Mouse (Mus musculus): ENCODE results near the gene Gpr107. TPM values are rescaled to one million over a fixed set of nuclear protein-coding genes. Genes with fewer than 3 reads are reported as not detected.

Gpr107 gene
- polyA plus RNA-seq, 1 experiment from 2014 or later = 42.2 TPM

DNA sequence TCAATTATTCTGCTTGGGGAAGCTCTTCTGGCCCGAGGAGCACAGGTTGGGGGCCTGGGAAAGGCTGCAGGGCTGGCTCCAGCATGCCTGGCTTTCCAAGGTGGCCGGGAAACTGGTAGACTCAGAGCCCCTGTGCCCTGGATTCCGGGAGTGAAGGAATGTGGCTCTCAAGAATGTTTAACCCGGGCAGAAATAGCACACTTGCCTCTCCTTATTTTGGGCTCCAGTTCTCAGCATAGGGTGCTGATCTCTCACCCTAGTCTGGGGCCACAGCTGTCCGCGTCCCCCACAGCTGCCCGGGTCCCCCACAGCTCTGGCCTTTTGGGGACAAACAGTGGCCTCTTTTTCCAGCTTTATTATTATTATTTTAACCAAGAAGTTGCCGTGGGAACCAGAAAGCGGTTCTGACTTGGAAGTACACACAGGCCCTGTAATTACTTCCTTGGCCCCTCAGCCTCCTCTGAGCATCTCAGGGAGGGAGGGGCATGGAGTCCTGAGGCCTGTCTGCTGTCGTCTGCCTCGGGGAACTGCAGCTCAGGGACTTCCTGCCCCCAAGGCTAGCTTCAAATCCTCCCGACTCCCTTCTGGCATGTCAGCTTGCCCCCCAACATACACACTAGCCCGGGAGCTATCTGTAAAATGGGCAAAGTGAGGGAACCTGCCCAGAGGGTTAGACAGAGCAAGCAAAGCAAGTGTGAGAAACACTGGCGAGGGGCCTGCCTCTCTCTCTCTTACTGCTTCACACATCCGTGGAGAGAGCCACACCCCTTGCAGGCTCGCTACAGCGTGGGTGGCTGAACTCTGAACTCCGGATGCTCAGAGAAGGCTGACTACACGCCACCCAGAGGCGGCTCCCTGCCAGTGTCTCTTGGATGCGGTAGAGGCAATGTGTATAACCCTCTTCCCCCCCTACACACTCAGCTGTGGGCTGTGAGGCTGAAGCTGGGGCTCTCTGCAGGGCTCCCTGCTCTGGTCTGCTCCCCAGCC, 104.1 kb downstream of the Gpr107 start:
- Histone ChIP-seq H3K4me3 (replicated peaks; ENCODE audit: low read length) (no peak overlapping the region), H3K9me3 (ENCODE audit: control insufficient read depth, low read length) (no peaks in the 10 kb centered on the region), H3K27ac (ENCODE audit: low read length) (peak overlapping the region; percentile 8; the same call in 1 of the 2 replicates), H3K27me3 (replicated peaks; ENCODE audit: control insufficient read depth, insufficient read depth, low read length) (no peaks in the 10 kb centered on the region), H3K4me2 (ENCODE audit: low read length) (no peak overlapping the region), H3K36me3 (ENCODE audit: control insufficient read depth, insufficient read depth) (no peaks in the 10 kb centered on the region), H3K9ac (replicated peaks; ENCODE audit: low read depth, low read length) (no peak overlapping the region), H3K4me1 (replicated peaks; ENCODE audit: control insufficient read depth, insufficient read depth, low read length) (peaks cover 40% of the 10 kb centered on the region)
- 16% methylated on average over 21 of the region's 21 CpGs for WGBS
- peak; percentile 28; the same call in 1 of the 2 replicates for ATAC-seq

DNA sequence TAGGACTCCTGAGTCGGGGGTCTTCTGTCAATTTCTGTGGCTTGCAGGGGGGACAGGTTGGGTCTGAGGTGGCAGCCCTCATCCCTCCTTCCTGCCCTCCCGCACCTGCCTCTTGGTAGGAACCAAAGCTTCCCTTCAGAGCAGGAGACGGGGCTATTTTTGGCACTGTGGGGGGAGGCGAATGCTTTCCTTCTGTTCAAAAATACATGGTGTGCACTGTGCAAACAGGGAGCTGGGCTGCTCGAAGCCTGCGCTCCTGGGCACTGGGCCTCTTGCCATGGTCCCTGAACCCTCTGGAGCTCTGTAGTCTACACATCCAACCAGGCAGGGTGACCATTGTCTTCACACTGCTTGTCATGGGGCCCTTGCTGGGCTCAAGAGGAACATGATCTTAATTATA, 105.0 kb downstream of the Gpr107 start:
- WGBS = 38% methylated on average over 6 of the region's 6 CpGs
- Histone ChIP-seq H3K36me3 (ENCODE audit: control insufficient read depth, insufficient read depth) (no peaks in the 10 kb centered on the region), H3K9me3 (ENCODE audit: control insufficient read depth, low read length) (no peaks in the 10 kb centered on the region), H3K4me2 (ENCODE audit: low read length) (no peak overlapping the region), H3K4me1 (replicated peaks; ENCODE audit: control insufficient read depth, insufficient read depth, low read length) (peaks cover 40% of the 10 kb centered on the region), H3K4me3 (replicated peaks; ENCODE audit: low read length) (no peak overlapping the region), H3K27ac (ENCODE audit: low read length) (no peak overlapping the region), H3K27me3 (replicated peaks; ENCODE audit: control insufficient read depth, insufficient read depth, low read length) (no peaks in the 10 kb centered on the region), H3K9ac (replicated peaks; ENCODE audit: low read depth, low read length) (no peak overlapping the region)
- ATAC-seq = no peak

DNA sequence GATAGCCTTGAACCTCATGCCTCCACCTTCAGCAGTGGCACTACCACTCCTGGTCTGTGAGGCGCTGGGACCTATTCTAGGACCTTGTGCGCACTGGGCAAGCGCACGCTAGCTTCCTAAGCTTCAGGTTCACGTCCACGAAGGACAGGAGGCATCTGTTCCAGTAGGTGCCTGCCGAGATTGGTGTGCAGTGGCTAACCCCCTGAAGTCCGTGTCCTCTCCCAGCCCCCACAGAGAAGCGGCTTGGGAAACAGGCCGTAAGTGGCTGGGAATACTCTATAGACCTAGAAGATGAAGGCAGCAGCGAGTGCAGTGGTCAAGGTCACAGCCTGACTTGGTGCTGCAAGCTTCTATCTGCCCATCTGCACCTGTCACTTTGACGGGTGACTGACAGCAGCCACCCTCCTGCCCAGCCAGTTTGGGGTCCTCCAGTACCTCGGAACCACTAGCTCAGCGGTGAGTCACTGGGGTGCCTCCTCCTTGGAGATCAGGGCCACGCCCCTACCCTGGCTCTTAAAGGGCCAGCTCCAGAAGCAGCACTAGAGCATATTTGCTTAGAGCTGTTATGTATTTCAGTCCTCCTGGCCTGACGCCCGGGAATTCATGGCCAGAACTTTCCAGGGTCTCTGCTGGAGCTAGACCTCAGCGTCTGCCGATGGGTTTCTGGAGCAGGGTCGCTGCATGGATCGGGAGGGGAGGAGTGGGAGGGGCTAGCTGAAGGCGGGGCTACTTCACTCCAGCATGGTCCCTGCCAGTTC, 106.7 kb downstream of the Gpr107 start:
- Histone ChIP-seq H3K27me3 (replicated peaks; ENCODE audit: control insufficient read depth, insufficient read depth, low read length) (no peaks in the 10 kb centered on the region), H3K27ac (ENCODE audit: low read length) (no peak overlapping the region), H3K4me3 (replicated peaks; ENCODE audit: low read length) (peak overlapping the region; percentile 42), H3K36me3 (ENCODE audit: control insufficient read depth, insufficient read depth) (no peaks in the 10 kb centered on the region), H3K9ac (replicated peaks; ENCODE audit: low read depth, low read length) (peak overlapping the region; percentile 33; the same call in 1 of the 2 replicates), H3K4me2 (ENCODE audit: low read length) (peak overlapping the region; percentile 61), H3K9me3 (ENCODE audit: control insufficient read depth, low read length) (no peaks in the 10 kb centered on the region), H3K4me1 (replicated peaks; ENCODE audit: control insufficient read depth, insufficient read depth, low read length) (peaks cover 57% of the 10 kb centered on the region)
- ATAC-seq = peak; percentile 49
- 10% methylated on average over 22 of the region's 22 CpGs for WGBS

DNA sequence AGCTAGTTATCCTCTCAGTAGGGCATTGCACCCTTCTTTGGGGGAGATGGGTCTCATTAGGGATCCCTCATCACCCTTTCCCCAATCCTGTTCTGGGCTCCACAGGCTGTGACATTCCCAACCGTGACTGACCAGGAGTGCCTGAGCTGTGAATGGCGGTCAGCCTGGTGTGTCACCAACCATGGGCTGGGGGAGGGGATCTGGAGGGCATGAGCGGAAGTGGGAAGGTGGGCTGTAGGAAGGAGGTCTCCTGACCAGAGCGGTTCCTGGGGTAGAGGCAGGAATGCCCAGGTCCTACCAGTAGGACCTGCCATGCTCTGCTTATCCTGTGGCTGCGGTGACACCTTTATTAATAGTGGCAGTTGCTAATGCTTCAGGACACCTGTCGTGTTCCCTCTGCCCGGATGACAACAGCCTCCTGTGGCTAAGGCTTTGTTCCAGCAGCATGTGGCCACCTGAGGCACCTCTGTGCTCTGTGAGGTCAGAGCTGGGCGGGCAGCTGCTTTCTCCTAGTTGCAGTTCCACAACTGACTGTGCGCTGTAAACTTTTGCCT, 107.3 kb downstream of the Gpr107 start:
- Histone ChIP-seq H3K9ac (replicated peaks; ENCODE audit: low read depth, low read length) (no peak overlapping the region), H3K9me3 (ENCODE audit: control insufficient read depth, low read length) (no peaks in the 10 kb centered on the region), H3K4me2 (ENCODE audit: low read length) (peak overlapping the region; percentile 61), H3K4me1 (replicated peaks; ENCODE audit: control insufficient read depth, insufficient read depth, low read length) (peaks cover 64% of the 10 kb centered on the region), H3K4me3 (replicated peaks; ENCODE audit: low read length) (peak overlapping the region; percentile 42), H3K27ac (ENCODE audit: low read length) (no peak overlapping the region), H3K36me3 (ENCODE audit: control insufficient read depth, insufficient read depth) (no peaks in the 10 kb centered on the region), H3K27me3 (replicated peaks; ENCODE audit: control insufficient read depth, insufficient read depth, low read length) (no peaks in the 10 kb centered on the region)
- ATAC-seq = no peak
- WGBS = 23% methylated on average over 9 of the region's 9 CpGs

DNA sequence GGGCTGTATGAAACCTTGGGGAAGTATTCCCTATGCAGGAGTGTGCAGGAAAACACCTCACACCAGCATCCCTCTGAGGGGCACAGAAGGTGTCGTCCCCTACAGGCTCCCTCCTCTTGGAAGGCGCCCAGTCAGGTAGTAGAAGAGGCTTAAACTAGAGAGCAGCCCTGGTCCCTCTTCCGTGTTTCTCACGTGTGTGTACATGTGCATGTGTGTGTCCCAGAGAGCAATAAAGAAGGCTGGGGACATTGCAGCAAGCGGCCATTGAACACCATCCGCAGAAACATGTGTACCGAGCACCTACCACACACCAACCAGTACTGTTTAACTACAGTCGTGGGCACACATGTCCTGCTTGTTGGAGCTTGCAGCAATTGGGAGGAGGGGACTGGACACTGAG, 108.4 kb downstream of the Gpr107 start:
- no peak overlapping the region for H3K4me2 ChIP-seq (ENCODE audit: low read length)
- H3K4me3 ChIP-seq (replicated peaks; ENCODE audit: low read length) = no peak overlapping the region
- no peaks in the 10 kb centered on the region for H3K36me3 ChIP-seq (ENCODE audit: control insufficient read depth, insufficient read depth)
- no peak overlapping the region for H3K27ac ChIP-seq (ENCODE audit: low read length)
- H3K9ac ChIP-seq (replicated peaks; ENCODE audit: low read depth, low read length) = no peak overlapping the region
- no peak for ATAC-seq
- WGBS = 92% methylated on average over 8 of the region's 8 CpGs
- H3K9me3 ChIP-seq (ENCODE audit: control insufficient read depth, low read length) = no peaks in the 10 kb centered on the region
- H3K27me3 ChIP-seq (replicated peaks; ENCODE audit: control insufficient read depth, insufficient read depth, low read length) = no peaks in the 10 kb centered on the region
- peaks cover 73% of the 10 kb centered on the region for H3K4me1 ChIP-seq (replicated peaks; ENCODE audit: control insufficient read depth, insufficient read depth, low read length)

DNA sequence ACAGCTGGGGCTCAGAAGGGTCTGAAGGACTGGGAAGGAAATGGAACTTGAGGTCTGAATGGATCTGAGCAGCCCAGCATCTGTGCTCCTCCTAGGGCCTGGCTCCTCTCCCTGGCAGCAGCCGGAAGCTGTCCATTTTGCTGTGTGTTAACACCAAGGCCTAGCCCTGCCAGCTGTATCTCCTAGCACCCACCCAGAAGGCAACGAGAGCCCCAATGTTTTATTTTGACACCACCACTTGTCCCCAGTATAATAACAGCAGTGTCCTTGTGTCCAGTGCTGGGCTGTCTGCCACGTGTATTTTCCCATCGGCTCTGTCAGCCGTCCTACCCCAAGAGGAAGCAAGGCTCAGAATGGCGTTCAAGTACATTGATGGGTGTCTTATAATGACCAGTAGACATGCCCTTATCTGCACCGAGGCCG, 110.9 kb downstream of the Gpr107 start:
- H3K36me3 ChIP-seq (ENCODE audit: control insufficient read depth, insufficient read depth) = no peaks in the 10 kb centered on the region
- H3K9me3 ChIP-seq (ENCODE audit: control insufficient read depth, low read length) = no peaks in the 10 kb centered on the region
- no peak overlapping the region for H3K4me2 ChIP-seq (ENCODE audit: low read length)
- H3K9ac ChIP-seq (replicated peaks; ENCODE audit: low read depth, low read length) = no peak overlapping the region
- peak overlapping the region; percentile 84 for H3K27ac ChIP-seq (ENCODE audit: low read length)
- H3K4me1 ChIP-seq (replicated peaks; ENCODE audit: control insufficient read depth, insufficient read depth, low read length) = peaks cover 64% of the 10 kb centered on the region
- peak; percentile 45 for ATAC-seq
- H3K27me3 ChIP-seq (replicated peaks; ENCODE audit: control insufficient read depth, insufficient read depth, low read length) = no peaks in the 10 kb centered on the region
- H3K4me3 ChIP-seq (replicated peaks; ENCODE audit: low read length) = no peak overlapping the region
- 42% methylated on average over 8 of the region's 8 CpGs for WGBS

DNA sequence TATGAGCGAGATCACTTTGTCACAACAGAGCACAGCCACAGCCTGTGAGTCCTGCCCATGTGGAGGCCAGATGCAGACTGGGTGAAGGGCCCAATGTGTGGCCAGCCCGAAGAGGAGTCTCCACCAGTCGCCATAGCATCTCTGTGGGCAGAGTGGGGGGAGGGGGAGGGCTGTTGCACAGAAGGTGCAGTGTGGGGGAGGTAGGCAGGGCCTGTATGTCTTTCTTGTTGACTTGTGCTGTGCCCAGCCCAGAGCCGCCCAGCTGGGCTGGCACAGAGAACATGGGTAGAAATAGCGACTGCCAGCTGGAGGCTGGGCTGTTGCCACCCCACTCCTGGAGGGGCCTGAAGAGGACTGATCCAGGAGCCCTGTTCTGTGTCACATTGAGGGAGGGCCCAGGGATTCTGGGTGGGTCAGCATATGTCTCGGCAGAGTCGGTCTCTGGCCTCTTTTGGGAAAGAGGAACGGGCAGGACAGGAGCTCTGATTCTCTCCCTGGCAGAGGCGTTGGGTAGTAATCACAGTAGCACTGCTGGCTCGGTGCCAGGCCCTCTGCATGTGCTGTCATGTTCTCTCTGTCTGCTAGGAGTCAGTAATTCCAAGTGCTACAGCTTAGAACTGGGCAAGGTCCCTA, 111.7 kb downstream of the Gpr107 start:
- Histone ChIP-seq H3K36me3 (ENCODE audit: control insufficient read depth, insufficient read depth) (no peaks in the 10 kb centered on the region), H3K4me2 (ENCODE audit: low read length) (peak overlapping the region; percentile 15), H3K27ac (ENCODE audit: low read length) (peak overlapping the region; percentile 84), H3K9ac (replicated peaks; ENCODE audit: low read depth, low read length) (0 out of 2 replicates have a peak overlapping the region, but pooled peaks have one; percentile 4), H3K4me3 (replicated peaks; ENCODE audit: low read length) (no peak overlapping the region), H3K27me3 (replicated peaks; ENCODE audit: control insufficient read depth, insufficient read depth, low read length) (no peaks in the 10 kb centered on the region), H3K4me1 (replicated peaks; ENCODE audit: control insufficient read depth, insufficient read depth, low read length) (peaks cover 63% of the 10 kb centered on the region), H3K9me3 (ENCODE audit: control insufficient read depth, low read length) (no peaks in the 10 kb centered on the region)
- ATAC-seq = peak; percentile 83
- WGBS = 12% methylated on average over 9 of the region's 10 CpGs

DNA sequence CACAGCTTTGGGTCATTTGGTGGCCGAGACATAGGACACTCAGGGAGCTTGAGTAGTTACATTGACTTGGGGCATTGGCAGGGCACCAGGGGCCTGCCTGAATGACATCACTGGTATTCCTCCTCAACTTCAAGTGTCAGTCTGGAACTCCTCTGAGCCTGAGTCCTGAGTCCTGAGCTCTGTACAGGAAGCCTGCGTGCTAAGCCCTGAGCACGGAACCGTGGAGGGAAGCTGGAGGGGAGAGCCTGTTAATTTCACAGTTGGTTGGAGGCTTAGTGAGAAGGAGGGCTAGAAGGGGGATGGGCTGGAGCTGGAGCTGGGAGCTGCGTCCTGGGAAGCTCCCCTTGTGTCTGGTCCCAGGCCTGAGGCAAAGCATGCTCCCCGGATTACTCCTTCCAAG, 115.3 kb downstream of the Gpr107 start:
- H3K4me2 ChIP-seq (ENCODE audit: low read length) = no peak overlapping the region
- no peaks in the 10 kb centered on the region for H3K36me3 ChIP-seq (ENCODE audit: control insufficient read depth, insufficient read depth)
- H3K4me3 ChIP-seq (replicated peaks; ENCODE audit: low read length) = no peak overlapping the region
- 14% methylated on average over 6 of the region's 6 CpGs for WGBS
- ATAC-seq = no peak
- H3K27me3 ChIP-seq (replicated peaks; ENCODE audit: control insufficient read depth, insufficient read depth, low read length) = no peaks in the 10 kb centered on the region
- peaks cover 60% of the 10 kb centered on the region for H3K4me1 ChIP-seq (replicated peaks; ENCODE audit: control insufficient read depth, insufficient read depth, low read length)
- no peak overlapping the region for H3K27ac ChIP-seq (ENCODE audit: low read length)
- H3K9me3 ChIP-seq (ENCODE audit: control insufficient read depth, low read length) = no peaks in the 10 kb centered on the region
- H3K9ac ChIP-seq (replicated peaks; ENCODE audit: low read depth, low read length) = no peak overlapping the region
